Mouse (Mus musculus): Measurements from ENCODE around the gene Hyal2.
A peak's percentile ranks its signal among the peaks of the same experiment; 100 is the strongest.

Gene Hyal2

GRCm38 (mm10) chr9:107593101-107593976 lies 25.6 kb downstream of the Hyal2 start:
- DNase-seq = no peak

GRCm38 (mm10) chr9:107594281-107595062 lies 26.7 kb downstream of the Hyal2 start:
- no peak for DNase-seq

- peak; percentile 62 for DNase-seq
Observed at GRCm38 (mm10) chr9:107596619-107597569, 29.1 kb downstream of the Hyal2 start.

- DNase-seq = no peak
Observed at GRCm38 (mm10) chr9:107598385-107598784, 30.6 kb downstream of the Hyal2 start.

- no peak for DNase-seq
Observed at GRCm38 (mm10) chr9:107599433-107599832, 31.7 kb downstream of the Hyal2 start.

- no peak for DNase-seq
Observed at GRCm38 (mm10) chr9:107599842-107600241, 32.1 kb downstream of the Hyal2 start.

- no peak for DNase-seq
Observed at GRCm38 (mm10) chr9:107600745-107601144, 33.0 kb downstream of the Hyal2 start.

GRCm38 (mm10) chr9:107601275-107601674 lies 33.5 kb downstream of the Hyal2 start:
- no peak for DNase-seq

- peak; percentile 95 for DNase-seq
Observed at GRCm38 (mm10) chr9:107602068-107602648, 34.4 kb downstream of the Hyal2 start.

- DNase-seq = no peak
Observed at GRCm38 (mm10) chr9:107603251-107603650, 35.5 kb downstream of the Hyal2 start.

- DNase-seq = peak; percentile 76
Observed at GRCm38 (mm10) chr9:107605041-107605661, 37.4 kb downstream of the Hyal2 start.

GRCm38 (mm10) chr9:107606591-107606990 lies 38.8 kb downstream of the Hyal2 start:
- peak; percentile 41 for DNase-seq

GRCm38 (mm10) chr9:107607036-107607435 lies 39.3 kb downstream of the Hyal2 start:
- no peak for DNase-seq

- peak; percentile 47 for DNase-seq
Observed at GRCm38 (mm10) chr9:107607653-107608245, 40.0 kb downstream of the Hyal2 start.

GRCm38 (mm10) chr9:107608741-107609432 lies 41.1 kb downstream of the Hyal2 start, which contains the start of gene Sema3b:
TSS of gene Sema3b (minus strand) at chr9:107609229.
- DNase-seq = peak; percentile 58

- no peak for DNase-seq
Observed at GRCm38 (mm10) chr9:107609433-107609830, 41.7 kb downstream of the Hyal2 start.

- no peak for DNase-seq
Observed at GRCm38 (mm10) chr9:107611456-107612190, 43.9 kb downstream of the Hyal2 start.

GRCm38 (mm10) chr9:107612191-107612944 lies 44.6 kb downstream of the Hyal2 start:
- peak; percentile 99 for DNase-seq

GRCm38 (mm10) chr9:107612945-107613569 lies 45.3 kb downstream of the Hyal2 start:
- peak; percentile 54 for DNase-seq
